Mouse (Mus musculus) adrenal gland, adult 18-20 months (tissue): ENCODE results near the gene Ppfibp1. TPM values are rescaled to one million over a fixed set of nuclear protein-coding genes. Genes with fewer than 3 reads are reported as not detected.

Experiments
- DNase-seq, 2 experiments: peaks; one replicate each; pipeline ENCODE4 v3.0.0; 2021 to 2022; ENCODE audit warnings: low spot score in 2 of 2
- total RNA-seq, 2 experiments: library from RNA; stranded (reverse); gene quantifications; 1 replicate in 1 of 2; 2 replicates in 1 of 2; pipeline ENCODE4 v1.2.3; 2021

The Ppfibp1 gene
- total RNA-seq, 2 experiments from 2014 or later: 72.0 to 88.3 TPM

DNA sequence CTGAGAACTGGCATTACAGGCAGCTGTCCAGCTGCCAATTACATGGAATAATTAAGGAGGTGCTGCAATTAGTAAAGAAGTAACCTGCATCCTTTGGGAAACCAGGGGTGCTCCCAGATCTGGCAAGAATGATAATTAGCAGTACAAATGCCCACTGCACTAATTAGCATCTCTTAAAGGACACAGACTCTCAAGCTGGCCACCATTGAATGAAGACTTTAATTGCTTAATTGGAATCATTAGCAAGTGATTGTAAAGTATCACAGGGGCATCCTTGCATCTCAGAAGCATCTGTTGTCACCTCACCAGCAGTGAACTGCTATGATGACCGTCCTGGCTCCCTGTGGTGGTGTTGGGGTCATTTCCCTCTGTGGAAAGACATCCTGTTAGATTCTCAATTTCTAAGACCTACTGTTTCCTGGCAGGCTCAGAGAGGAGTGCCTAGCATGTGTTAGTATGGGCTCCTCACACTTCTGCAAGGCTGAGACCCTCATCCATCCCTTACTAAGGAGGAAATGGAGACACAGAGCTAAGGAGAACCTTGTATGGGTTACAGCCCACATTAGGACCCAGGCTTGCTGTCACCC, 93.1 kb downstream of the Ppfibp1 start:
- DNase-seq: no peak

DNA sequence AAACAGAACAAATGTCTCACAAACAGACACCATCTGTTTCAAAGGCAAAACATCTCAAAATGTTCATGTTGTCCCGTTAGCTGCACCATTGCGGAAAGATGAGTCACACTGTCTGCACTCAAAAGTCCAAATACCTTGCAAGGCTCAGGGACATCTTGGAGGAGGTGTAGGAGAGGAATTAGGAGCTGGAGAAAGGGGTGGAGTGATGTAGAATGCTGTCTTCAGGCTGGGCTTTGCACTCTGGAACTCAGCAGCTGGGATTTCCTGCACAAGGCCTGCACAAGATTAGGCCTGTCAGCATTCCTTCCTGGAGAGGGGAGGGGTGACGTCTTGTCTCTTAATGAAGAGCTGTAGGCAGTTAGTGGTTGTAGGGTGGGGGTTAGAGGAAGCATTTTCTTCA, 96.3 kb downstream of the Ppfibp1 start:
- DNase-seq: no peak

DNA sequence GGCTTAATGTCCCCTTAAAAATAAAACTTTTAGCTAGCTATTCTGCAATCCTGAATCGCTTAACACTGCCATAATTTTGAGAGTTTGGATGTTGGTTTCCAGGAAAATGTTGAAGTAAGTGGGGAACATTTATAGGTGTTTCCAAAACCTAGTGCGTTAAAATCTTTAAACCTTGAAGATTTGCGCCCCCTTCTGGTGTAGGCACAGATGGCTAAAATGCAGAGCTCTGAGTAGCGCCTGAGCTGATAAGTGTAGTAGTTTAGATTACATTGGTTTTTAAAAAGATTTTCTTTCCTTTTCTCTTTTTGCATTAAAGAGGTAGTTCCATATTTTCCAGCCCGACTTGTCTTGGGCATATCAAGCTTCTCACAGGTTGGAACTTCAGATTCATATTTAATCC, 105.9 kb downstream of the Ppfibp1 start:
- DNase-seq: peak; percentile 55 to 62

DNA sequence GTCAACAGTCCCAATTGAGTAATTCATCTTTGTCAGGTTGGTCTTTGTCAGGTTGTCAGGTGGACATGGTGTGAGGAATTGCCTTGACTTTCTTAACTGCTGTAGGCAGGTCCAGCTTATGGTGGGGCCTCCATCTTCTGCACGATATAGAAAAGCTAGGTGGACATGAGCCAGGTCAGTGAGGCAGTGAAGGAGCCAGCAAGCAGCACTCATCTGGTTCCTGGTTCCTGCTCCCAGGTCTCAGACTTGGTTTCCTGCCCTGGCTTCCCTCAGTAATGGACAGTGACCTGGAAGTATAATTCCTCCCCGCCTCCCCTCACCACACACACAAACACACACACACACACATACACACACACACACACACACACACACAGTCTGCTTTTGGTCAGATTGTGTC, 107.1 kb downstream of the Ppfibp1 start:
- no peak for DNase-seq

DNA sequence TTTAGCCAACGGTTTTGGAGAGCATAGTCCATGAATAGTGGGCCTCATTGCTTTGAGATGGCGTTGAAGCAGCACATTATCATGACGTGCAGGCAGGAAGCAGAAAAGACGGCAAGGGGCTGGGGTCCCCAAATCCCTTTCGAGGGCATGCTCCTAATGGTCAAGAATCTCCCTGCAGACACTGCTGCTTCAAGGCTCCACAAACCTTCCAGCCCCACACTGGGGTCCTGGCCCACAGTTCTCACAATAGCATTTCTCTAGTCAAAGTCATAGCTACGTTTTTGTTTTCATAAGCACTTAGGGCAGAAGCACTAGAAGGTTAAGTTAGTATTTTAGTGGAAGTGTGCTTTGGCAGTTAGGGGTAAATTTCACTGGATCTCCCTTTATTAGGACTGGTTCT, 107.6 kb downstream of the Ppfibp1 start:
- DNase-seq: no peak

DNA sequence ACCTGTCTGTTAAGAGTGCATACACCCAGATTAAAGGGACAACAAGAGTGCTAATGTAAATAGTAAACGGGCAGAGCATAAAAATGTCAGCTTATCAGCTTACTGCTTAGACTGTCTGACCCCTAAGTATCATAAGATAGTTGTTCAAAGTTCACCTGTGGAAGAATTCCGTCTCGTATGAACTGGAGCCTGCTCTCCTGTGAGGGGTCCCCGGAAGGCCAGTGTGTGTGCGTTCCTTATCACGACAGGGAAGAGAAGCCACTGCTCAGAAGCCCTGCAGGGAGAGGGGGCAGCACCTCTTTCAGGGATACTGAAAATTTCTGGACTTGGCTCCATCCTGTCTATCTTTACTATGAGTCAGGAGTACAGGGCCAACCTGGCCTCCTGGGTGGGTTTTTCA, 108.7 kb downstream of the Ppfibp1 start:
- DNase-seq: no peak

DNA sequence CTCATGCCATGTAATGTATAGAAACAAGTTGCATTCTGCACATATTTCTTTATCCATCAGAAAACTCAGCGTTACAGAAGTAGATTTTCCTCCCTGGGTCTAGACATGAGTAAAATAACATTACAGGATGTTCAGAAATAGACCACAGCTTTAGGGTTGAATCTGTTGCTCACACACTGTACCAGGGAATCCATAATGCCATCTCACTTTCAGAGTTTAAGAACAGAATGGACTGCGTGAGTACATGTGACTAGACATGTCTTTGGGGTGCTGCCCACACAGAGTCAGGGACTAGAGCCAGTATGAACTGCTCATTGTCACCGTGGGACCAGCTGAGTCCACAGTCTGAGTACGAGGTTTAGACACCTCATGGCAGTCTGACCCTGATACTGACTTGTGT, 110.4 kb downstream of the Ppfibp1 start:
- no peak for DNase-seq

DNA sequence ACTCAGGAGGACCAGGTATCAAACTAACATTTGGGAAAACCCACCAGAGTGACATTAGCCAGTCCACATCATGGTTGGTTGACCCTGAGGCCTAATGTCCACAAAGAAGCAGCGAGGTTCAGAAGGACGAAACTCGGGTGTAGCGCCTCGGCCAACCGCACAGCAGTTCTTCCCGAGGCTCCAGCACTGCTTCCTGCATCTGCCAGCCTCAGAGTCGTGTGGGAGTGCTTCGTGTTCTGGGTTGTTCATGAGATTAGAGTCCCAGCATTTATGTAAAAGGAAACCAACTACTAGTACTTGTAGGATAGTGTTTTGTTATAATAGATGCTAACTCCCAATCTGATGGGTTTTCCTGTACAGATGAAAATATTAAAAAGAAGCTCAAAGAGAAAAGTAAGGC, 111.0 kb downstream of the Ppfibp1 start:
- DNase-seq: no peak

DNA sequence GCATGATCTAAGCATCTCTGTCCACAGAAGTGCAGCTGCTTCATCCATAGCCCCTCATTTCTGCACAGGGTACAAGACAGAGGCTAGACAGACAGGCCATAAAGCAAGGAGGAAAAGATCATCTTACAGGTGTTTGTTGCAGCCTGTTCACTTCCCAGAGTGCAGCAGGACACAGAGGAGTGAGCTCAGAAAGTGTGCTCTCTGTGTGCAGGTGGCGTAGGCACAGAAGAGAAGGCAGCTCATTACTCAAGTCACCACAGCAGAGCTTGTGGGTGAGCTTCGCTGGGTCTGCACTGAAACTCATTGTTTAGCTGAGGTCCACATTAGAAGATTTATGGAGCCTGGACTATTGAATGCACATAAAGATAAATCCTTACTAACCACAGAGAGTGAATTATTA, 111.5 kb downstream of the Ppfibp1 start:
- no peak for DNase-seq

DNA sequence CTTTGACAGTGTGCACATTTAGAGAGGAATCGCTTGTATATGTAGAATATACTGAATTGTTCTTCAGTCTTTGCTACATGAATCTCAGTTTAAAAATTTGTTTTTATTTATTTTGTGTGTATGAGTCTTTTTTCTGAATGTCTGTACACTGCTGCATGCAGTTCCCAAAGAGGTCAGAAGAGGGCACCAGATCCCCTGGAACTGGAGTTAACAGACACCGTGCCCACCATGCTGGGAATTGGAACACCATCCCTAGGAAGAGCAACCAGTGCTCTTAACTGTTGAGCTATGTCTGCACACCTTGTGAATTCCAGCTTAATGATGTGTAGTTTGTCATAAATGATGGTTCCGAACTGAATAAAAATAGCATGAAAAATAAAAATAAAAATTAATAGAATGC, 119.9 kb downstream of the Ppfibp1 start:
- DNase-seq: peak; percentile 24 to 55

DNA sequence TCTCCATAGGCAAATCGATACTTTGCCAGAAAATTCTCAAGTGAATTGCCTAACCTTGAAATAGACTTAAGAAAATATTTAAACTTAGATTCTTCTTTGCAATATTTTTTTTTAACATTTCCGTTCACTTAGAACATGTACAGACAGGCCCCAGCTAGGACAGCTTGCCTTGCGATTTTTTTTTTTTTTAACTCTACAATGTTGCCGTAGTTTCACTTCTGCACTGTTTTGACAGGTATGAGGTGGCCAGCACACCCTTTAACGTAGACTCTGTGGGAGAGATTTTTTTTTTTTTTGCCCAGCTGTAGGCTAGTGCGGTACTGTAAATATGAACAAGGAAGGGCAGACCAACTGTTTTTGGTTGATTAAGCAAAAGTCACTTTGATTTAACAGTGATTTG, 122.1 kb downstream of the Ppfibp1 start:
- DNase-seq: no peak

DNA sequence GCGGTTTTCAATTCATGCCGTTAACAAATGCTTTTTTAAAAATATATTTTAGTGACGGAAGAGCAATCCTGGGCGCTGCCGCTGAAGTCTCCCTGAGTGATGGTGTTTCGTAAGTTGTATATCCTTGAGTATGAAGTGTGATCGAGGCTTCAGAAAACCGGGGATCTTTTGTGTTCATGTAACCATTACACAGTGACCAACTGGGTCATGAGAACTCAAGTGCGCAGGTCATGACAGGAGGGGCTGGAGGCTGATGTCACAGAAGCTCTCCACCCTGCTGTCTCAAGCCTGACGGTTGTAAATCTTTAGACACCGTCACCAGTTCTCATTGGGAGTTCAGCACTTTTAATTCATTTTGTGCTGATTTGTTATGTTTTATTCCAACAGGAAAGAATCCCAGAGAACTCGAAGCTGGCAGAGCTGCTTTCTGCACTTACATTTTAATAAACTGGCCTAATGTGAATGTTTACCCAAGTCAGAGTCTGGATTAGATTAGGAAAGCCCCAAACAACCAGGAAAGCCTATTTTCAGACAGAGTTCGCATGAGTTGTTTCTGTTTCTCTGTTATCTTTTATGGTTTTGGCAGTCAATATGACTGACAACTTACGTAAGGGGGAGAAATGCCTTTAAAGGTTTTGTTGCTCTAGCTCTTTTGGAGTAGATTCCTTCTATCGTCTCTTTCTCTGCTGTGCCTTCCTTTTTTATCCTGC, 122.7 kb downstream of the Ppfibp1 start:
- DNase-seq: no peak

DNA sequence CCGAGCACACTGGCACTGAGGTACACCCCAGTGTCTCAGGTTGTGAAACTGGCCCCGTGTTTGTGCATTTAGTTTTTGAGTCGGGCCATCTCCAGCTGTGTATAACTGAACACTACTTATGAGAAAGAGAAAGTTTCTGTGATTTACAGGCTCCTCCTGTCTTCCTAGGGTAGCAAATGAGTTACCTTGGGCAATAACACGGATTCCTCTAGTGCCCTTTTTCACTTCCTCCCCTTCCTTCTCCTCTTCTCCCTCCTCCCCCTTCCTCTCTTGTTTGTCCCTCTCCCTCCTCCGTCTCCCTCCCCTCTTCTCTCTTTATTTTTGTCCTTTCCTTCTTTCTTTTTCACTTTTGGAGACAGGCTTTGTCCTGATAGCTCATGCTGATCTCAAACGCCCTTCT, 123.3 kb downstream of the Ppfibp1 start:
- no peak for DNase-seq

DNA sequence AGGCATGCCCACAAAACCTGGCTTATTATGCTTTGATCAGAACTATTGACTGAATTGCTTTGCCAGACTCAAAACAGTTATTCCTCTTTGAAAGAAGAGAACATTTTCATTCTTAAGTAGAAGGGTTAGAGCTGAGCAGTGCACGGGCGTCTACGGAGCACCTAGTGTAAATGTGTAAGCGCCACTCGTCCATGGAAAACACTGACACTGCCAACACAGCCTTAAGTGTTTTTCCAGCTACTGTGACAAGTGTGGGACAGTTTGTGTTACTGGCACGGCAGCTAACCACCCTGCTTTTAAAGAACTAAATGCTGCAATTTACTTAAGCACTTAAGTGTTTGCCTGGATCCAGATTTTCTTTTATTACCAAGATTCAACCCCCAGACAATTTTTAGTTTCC, 123.7 kb downstream of the Ppfibp1 start:
- no peak for DNase-seq

DNA sequence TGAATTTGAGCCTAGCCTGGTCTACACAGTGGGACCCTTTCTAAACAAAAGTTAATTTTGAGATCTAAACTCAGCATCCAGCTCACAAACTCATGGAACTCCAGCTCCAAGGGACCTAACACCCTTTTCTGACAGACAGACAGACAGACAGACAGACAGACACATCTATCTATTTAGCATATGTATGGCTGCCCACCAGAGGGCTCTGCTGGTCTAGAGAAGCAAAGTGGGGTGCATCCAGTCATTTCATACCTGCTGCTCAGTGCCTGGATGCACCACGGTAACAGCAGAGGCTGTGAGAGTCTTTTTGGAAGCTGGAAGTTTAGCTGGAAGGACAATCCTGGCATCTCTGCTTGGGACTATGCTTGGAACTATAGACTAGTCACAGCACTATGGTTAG, 125.3 kb downstream of the Ppfibp1 start:
- DNase-seq: no peak

DNA sequence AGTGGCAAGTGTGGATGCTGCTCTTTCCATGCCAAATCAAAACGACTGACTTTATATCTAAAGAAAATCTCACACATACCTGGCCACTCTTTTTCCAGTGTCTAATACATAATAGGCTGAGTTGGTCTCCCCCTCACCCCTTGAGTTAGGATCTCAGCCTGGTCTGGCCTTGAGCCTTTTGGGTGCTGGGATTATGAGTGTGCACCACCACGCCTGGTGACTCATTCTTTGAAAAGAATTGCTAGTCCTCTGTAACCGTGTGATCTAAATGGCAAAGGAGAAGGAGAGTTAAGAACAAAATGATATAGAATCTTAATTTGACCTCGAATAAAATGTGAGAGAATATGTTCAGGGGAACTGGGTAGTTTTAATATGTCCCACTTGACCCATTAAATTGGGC, 129.6 kb downstream of the Ppfibp1 start:
- DNase-seq: no peak

DNA sequence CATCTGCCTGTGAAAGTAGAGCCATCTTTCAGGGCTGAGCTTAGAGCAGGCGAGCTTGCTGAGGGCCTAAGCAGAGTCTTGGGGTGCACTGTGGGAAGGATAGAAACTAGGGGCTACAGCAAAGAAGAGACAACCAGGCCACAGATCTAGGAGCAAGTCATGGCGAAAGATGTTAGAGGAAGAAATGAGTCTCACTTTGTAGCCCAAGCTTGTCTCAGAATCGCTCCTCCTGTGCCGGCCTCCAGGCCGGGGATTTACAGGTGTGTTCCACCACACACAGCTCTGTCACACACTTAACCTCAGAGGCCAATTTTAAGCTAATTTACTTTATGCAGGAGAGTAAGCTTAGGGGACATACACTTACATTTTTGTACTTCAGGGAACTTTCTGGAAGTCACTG, 130.1 kb downstream of the Ppfibp1 start:
- DNase-seq: no peak

DNA sequence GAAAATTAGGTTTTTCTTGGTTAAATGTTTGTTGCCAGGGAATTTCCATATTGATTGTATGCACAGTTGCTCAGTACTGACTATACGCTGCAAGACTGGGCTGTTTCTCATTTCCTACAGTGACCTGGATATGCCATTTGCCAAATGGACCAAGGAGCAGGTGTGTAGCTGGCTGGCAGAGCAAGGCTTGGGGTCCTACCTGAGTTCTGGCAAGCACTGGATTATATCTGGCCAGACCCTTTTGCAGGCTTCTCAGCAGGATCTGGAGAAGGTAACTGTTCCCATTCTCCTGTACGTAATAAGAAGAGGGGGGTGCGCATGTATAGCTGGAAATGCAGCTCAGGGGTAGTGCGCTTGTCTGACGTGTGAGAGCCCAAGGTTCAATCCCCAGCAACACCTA, 132.9 kb downstream of the Ppfibp1 start:
- DNase-seq: no peak

DNA sequence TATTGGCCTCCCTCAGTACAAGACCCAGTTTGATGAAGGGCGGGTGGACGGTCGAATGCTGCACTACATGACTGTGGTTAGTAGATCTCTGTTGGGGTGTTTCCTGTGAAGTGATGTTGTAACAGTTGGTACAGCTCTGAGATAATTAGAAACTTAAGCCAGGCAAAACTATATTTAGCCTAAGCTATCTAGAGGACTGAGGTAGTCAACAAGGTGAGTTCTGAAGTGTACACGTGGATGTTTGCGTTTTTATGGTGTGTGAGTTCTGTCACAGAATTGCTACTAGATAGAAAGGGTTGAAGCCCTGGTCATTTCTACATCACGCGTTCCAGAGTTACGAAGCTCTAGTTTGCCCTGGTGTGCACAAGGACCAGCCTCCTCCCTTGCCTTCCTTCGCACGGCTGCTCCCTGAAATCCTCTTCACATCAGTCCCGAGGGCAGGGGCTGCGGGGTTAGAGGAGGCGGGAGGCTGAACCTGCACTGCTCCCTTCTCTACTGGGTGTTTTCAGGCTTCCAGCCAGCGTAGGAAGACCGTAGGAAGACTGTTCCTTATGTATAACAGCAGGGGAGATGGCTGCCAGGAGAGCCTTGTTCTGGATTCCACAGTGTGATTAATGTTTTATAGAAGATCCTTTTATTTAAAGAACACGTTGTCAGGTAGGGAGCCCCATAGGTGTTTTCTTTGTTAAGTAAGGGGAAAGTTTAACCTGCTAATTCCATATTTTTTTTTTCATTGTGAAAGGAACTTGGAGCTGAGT, 134.3 kb downstream of the Ppfibp1 start:
- no peak for DNase-seq

DNA sequence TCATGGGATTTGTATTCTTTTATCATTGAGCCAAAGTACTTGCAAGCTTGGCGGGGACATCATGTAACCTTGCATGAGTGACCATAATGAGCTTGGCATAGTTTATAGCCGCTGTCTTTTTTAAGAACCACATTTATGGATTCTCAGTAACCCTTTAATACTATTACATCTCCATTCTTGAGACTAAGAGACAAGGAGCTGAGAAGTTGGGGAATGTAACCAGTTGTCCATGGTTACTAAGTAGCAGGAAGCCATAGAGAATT, 134.8 kb downstream of the Ppfibp1 start:
- DNase-seq: no peak

DNA sequence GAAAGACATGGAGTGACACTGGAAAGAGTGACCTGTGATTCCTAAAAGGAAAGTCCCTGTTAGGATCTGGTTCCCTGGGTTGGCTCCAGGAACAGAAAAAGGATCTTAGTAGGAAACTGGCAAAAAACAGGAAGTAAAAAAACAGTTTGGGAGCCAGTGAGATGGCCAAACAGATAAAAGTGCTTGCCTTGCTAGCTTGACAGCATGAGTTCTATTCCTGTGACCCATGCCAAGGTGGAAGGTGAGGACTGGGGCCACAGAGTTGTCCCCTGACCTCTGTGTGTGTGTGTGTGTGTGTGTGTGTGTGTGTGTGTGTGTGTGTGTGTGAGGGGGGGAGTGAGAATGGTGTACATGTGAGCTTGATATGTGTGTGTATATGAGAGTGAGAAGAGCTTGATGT, 135.3 kb downstream of the Ppfibp1 start:
- DNase-seq: no peak

DNA sequence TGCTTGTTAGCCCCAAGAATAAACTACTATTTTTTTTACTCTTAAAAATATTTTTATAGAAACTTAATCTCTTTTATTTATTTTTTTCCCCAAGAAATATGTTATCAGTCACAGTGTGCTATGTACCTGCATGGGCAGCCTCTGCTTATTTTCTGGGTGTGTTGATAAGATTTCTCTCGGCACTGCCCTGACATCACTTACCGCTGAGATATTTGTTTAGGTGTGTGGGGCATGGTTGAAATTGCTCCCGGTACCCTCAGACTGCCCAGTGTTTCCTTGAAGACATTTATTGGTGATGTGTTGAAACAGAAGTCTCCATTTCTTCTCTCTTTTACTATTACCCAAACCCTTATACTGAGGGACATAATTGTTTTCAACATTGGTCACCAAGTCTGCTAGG, 136.5 kb downstream of the Ppfibp1 start:
- DNase-seq: no peak

DNA sequence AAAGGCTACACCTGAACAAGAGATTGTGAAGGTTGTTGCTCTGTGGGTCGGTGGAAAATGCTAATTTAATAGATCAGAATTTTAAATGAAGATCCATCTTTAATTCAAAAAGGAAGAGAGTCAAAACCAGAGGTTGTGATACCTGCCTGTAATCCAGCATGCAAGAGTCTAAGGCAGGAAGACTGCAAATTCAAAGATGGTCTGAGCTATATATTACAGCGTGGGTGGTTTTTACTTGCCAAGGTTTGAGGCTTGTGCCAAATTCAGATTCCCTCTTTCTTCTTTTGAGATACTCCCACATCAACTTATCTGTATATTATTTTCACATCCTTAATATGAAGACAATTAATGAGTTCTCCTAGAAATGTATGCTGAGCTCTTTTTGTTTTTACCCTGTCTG, 140.1 kb downstream of the Ppfibp1 start:
- DNase-seq: no peak
